Mouse (Mus musculus): ENCODE results near the gene Slc30a7. TPM values are rescaled to one million over a fixed set of nuclear protein-coding genes. Genes with fewer than 3 reads are reported as not detected.
"Not testable (repeated sequence)": the region's sequence is repeated elsewhere in the genome, so short reads cannot be mapped to it uniquely, and the experiment has no call there.

Gene Slc30a7
- polyA plus RNA-seq, 1 experiment, result 23.9 TPM

GRCm38 (mm10) chr3:115949220-115949920 lies 57.8 kb downstream of the Slc30a7 start:
- no peak for DNase-seq (ENCODE audit: low read depth)

DNA sequence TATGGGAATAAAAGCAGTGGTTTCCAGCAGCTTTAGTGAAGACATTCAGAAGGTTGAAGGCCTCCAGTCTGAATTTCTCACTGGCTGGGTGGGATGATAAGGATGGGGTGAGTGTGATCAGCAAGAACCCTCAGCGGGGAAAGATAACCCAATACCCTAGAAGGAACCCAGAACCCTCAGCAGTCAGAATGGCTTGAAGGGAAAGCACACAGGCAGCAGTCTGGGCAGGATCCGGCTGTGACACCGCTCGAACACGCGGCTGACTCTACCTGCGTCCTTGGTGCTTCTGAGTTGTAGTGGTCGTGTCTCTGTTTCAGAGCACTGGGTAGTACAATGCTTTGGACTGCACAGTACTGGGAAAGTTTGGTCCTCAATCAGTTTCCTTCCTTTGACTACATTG lies 60.9 kb downstream of the Slc30a7 start:
- no peak for DNase-seq (ENCODE audit: low read depth)

DNA sequence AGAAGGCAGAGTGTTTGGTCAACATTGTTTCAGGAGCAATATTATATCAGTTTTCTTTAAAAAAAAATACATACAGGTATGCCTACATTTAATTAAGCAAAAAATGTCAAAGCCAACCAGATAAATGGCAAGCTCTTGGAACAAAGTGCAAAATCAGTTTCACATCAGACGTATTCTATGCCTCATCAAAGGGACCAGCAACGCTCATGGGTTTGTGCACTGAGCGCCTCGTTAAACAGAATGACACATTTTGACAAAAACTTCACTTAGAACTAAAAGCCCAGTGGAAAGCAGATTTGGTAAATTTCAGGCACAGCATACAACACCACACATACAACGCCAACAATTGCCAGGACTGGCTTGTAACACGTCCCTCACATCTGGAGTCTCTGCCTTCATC lies 62.8 kb downstream of the Slc30a7 start:
- DNase-seq (ENCODE audit: low read depth), result no peak

DNA sequence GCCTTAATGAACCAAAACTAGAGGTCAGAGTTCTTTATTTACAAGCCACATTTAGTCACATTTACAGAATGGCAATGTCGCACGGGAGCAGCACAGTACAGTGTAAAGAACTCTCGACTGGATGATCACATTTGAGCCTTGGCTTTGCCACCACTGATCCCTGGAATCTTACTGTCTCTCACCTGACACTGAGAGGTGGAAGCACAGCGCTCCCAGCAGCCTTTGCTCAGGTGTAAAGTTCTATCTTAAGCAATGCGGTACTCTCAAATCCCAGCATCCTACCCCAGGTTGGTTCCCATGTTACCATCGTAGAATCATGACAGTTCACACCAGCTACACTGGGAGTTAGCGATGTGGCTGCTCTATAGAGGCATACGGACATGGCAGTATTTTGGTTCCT lies 65.7 kb downstream of the Slc30a7 start:
- DNase-seq (ENCODE audit: low read depth), result no peak

- DNase-seq (ENCODE audit: low read depth), result no peak
Observed at GRCm38 (mm10) chr3:115940510-115940909, 66.7 kb downstream of the Slc30a7 start.

GRCm38 (mm10) chr3:115937807-115938206 lies 69.4 kb downstream of the Slc30a7 start:
- no peak for DNase-seq (ENCODE audit: low read depth)

- no peak for DNase-seq (ENCODE audit: low read depth)
Observed at GRCm38 (mm10) chr3:115936734-115937599, 70.2 kb downstream of the Slc30a7 start.

- DNase-seq (ENCODE audit: low read depth), result no peak
Observed at GRCm38 (mm10) chr3:115933293-115934186, 73.7 kb downstream of the Slc30a7 start.

DNA sequence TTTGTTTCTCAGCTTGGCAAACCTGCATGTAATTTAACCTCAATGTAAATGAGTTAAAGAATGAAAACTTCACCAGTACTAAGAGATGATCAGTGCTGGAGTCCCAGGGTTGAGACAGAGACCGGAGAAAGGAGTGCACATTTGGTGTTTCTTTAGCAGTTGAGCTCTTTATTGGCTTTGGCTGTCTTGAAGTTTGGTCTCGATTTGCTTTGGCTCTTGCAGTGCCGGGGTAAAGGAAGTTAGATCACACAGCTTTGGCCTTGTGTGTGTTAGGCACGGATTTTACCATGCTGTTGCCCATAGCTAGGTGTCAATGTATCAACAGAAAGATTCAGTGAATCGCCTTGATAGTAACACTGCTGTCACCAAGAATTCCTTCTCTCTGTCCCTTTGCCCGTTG lies 75.5 kb downstream of the Slc30a7 start:
- no peak for DNase-seq (ENCODE audit: low read depth)

DNA sequence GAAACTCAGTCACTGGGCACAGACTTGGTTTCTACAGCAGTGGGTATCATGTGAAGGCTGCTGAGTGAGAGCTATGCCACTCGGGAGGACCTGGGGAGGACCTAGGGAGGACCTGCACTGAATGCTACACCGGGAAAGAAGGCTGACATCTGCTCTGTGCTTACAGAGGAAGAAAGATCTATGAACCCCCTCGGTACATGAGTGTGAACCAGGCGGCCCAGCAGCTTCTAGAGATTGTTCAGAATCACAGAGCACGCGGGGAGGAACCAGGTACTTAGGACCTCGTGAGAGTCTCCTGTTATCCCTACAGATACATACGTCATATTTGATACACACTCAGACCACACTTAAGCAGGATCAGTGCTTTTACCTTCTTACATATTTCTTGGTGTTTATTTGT lies 80.7 kb downstream of the Slc30a7 start:
- no peak for DNase-seq (ENCODE audit: low read depth)

- DNase-seq (ENCODE audit: low read depth), result no peak
Observed at GRCm38 (mm10) chr3:115924401-115925190, 82.6 kb downstream of the Slc30a7 start.

DNA sequence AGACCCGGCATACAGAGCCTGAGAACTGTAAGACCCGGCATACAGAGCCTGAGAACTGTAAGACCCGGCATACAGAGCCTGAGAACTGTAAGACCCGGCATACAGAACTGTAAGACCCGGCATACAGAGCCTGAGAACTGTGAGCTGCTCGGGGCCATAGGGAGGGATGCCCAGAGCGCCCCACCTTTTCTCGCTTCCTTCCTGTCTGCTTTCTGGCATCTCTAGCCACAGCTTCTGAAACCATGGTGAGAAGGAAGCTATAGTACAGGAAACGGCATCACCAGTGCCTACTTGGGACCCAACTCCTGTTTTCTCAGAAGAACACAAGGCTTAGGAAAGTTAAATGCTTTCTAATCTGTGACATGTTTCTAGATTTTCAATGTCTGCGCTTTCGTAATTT lies 99.8 kb downstream of the Slc30a7 start:
- DNase-seq (ENCODE audit: low read depth), result not testable (repeated sequence)

- no peak for DNase-seq (ENCODE audit: low read depth)
Observed at GRCm38 (mm10) chr3:115905567-115905966, 101.6 kb downstream of the Slc30a7 start.

DNA sequence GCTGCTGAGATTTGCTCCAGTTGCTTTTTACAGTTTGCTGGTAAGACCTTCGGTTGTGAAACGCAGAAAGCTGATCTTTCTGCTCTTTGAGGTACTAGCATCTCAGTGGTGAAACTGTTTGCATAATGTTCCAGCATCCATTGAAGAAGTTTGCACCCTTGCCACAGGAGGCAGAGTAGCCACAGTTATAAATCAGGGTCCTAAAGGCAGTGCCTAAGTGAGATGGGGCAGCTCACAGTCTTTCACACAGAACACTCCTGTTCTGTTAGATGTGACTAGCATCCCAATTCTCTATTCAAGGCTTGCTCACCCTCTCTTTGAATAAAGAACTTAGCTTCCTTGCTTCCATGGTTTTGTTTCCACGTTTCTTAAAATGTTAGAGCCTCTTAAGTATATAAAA lies 102.1 kb downstream of the Slc30a7 start:
- no peak for DNase-seq (ENCODE audit: low read depth)

GRCm38 (mm10) chr3:115902301-115902956 lies 104.8 kb downstream of the Slc30a7 start:
- DNase-seq (ENCODE audit: low read depth), result no peak

DNA sequence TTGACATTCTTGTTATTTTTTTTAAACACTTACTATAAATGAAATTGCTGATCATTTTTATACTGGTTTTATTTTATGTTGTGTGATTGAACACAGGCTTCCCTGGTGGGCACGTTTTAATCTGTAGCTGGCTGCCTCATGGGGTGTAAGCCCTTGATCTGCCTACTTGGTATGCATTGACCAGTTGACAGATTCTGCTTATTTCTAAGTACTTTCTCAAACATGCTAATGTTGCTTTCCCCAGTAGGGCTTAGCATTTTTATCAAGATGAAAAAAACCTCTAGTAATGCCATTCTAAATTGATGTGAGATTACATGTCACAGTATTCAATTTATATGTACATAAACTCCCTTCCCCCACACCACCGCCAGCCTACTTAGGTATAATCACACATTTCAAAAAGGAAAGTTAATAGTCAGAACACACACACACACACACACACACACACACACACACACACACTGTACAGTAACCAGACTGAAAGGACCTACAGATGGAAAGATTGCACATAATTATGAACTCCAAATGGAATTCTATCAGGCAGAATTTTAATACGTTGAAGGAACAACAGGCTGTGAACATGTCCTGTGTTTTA lies 108.8 kb downstream of the Slc30a7 start:
- no peak for DNase-seq (ENCODE audit: low read depth)

- DNase-seq (ENCODE audit: low read depth), result no peak
Observed at GRCm38 (mm10) chr3:115893166-115893565, 114.0 kb downstream of the Slc30a7 start.

DNA sequence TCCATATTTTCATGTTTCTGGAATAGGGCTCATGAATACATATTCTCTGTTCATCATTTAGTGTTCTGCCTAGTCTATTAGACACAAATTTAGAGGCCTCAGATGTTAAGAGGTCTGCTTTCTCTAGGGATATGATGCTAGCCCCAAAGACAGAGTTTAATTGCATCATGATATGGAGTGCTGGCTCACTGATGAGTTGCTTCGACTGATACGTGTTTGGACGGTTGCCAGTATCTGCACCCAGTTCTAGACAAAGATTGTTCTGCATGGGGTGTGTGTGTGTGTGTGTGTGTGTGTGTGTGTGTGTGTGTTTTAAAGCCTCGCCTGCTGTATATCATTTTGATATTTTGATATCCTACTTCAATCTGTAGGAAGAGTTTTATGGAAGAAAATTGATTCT lies 114.9 kb downstream of the Slc30a7 start:
- DNase-seq (ENCODE audit: low read depth), result no peak
